Mouse (Mus musculus) MEL (cell line): ENCODE data around the gene Lrrc4. TPM values are rescaled to one million over a fixed set of nuclear protein-coding genes. Genes with fewer than 3 reads are reported as not detected.

Experiments used
- DNase-seq: peaks from one replicate; pipeline ENCODE4 v3.0.0; 2011; ENCODE audit warnings: low read depth, low spot score
- H3K27ac ChIP-seq: 2 replicates; pipeline ENCODE4 v1.5.1; 2012; ENCODE audit warnings: low read depth, mild to moderate bottlenecking, control low read depth, low read length, moderate library complexity; ENCODE audit not compliant: control insufficient read depth
- H3K27me3 ChIP-seq, 2 experiments: fragments of 150-350 bp in 1 of 2; sonication (generic) in 1 of 2; 2 replicates each; pipeline ENCODE4 v1.6.1; 2012; ENCODE audit warnings: low read length in 2 of 2, mild to moderate bottlenecking in 2 of 2, improper control_type of control experiment in 1 of 2, moderate library complexity in 1 of 2; ENCODE audit not compliant: insufficient read depth in 2 of 2, control insufficient read depth in 1 of 2
- H3K36me3 ChIP-seq, 2 experiments: 2 replicates each; pipeline ENCODE4 v1.6.1; 2012 to 2014; ENCODE audit warnings: low read length in 2 of 2, improper control_type of control experiment in 1 of 2, inconsistent platforms in 1 of 2, mild to moderate bottlenecking in 1 of 2; ENCODE audit not compliant: insufficient read depth in 2 of 2, control insufficient read depth in 1 of 2
- H3K4me1 ChIP-seq, 2 experiments: fragments of 150-350 bp in 1 of 2; sonication (generic) in 1 of 2; 2 replicates each; pipeline ENCODE4 v1.6.1; 2012; ENCODE audit warnings: low read length in 2 of 2, improper control_type of control experiment in 1 of 2, mild to moderate bottlenecking in 1 of 2; ENCODE audit not compliant: insufficient read depth in 2 of 2, control insufficient read depth in 1 of 2
- H3K4me3 ChIP-seq, 2 experiments: fragments of 150-350 bp in 1 of 2; sonication (generic) in 1 of 2; 2 replicates each; pipeline ENCODE4 v1.5.1; 2012; ENCODE audit warnings: low read depth in 2 of 2, low read length in 2 of 2, mild to moderate bottlenecking in 2 of 2, moderate library complexity in 2 of 2, control low read depth in 1 of 2, improper control_type of control experiment in 1 of 2; ENCODE audit not compliant: control insufficient read depth in 1 of 2, insufficient read depth in 1 of 2
- H3K79me2 ChIP-seq: 2 replicates; pipeline ENCODE4 v1.6.1; 2012; ENCODE audit warnings: mild to moderate bottlenecking, low read length, moderate library complexity; ENCODE audit not compliant: control insufficient read depth, poor library complexity, insufficient read depth
- H3K9ac ChIP-seq: 2 replicates; pipeline ENCODE4 v1.6.1; 2012; ENCODE audit warnings: low read depth, mild to moderate bottlenecking, control low read depth, low read length, moderate library complexity; ENCODE audit not compliant: control insufficient read depth, poor library complexity, severe bottlenecking
- H3K9me3 ChIP-seq: fragments of 150-350 bp; sonication (generic); replicated peaks from 2 replicates; pipeline ENCODE4 v1.6.1; 2012; ENCODE audit warnings: mild to moderate bottlenecking, low read length, improper control_type of control experiment, moderate library complexity; ENCODE audit not compliant: insufficient read depth
- BHLHE40 ChIP-seq: IDR thresholded peaks from 2 replicates; pipeline ENCODE4 v1.6.1; 2012; ENCODE audit warnings: low read depth, mild to moderate bottlenecking, inconsistent platforms, low read length, improper control_type of control experiment, borderline replicate concordance
- CTCF ChIP-seq, 3 experiments: IDR thresholded peaks in 2 of 3; conservative IDR thresholded peaks in 1 of 3; 2 replicates each; pipeline ENCODE4 v1.5.1; 2011 to 2012; ENCODE audit warnings: low read length in 3 of 3, low read depth in 2 of 3, mild to moderate bottlenecking in 2 of 3, improper control_type of control experiment in 1 of 3, inconsistent platforms in 1 of 3, mixed read lengths in 1 of 3, moderate library complexity in 1 of 3; ENCODE audit not compliant: control insufficient read depth in 1 of 3, insufficient read depth in 1 of 3, poor library complexity in 1 of 3, severe bottlenecking in 1 of 3
- ELF1 ChIP-seq: IDR thresholded peaks from 2 replicates; pipeline ENCODE4 v1.6.1; 2014; ENCODE audit warnings: low read depth, mild to moderate bottlenecking, inconsistent platforms, low read length, improper control_type of control experiment, moderate library complexity
- EP300 ChIP-seq, 2 experiments: IDR thresholded peaks; 2 replicates each; pipeline ENCODE4 v1.6.1; 2011; ENCODE audit warnings: improper control_type of control experiment in 2 of 2, low read length in 2 of 2, low read depth in 1 of 2, mild to moderate bottlenecking in 1 of 2
- ETS1 ChIP-seq: IDR thresholded peaks from 2 replicates; pipeline ENCODE4 v1.6.1; 2012; ENCODE audit warnings: low read depth, mild to moderate bottlenecking, inconsistent platforms, low read length, improper control_type of control experiment, moderate library complexity
- MAFK ChIP-seq: IDR thresholded peaks from 2 replicates; pipeline ENCODE4 v1.6.1; 2011; ENCODE audit warnings: low read depth, mild to moderate bottlenecking, low read length, improper control_type of control experiment, borderline replicate concordance
- MAX ChIP-seq: IDR thresholded peaks from 2 replicates; pipeline ENCODE4 v1.6.1; 2011; ENCODE audit warnings: low read length, improper control_type of control experiment
- MAZ ChIP-seq: IDR thresholded peaks from 2 replicates; pipeline ENCODE4 v1.6.1; 2012; ENCODE audit warnings: low read depth, mild to moderate bottlenecking, inconsistent platforms, low read length, improper control_type of control experiment
- MYC ChIP-seq: IDR thresholded peaks from 2 replicates; pipeline ENCODE4 v1.6.1; 2011; ENCODE audit warnings: low read depth, mild to moderate bottlenecking, low read length, improper control_type of control experiment, moderate library complexity
- NELFE ChIP-seq: IDR thresholded peaks from 2 replicates; pipeline ENCODE4 v1.6.1; 2011; ENCODE audit warnings: low read depth, low read length, improper control_type of control experiment
- POLR2A ChIP-seq, 2 experiments: IDR thresholded peaks; 2 replicates each; pipeline ENCODE4 v1.6.1; 2011 to 2012; ENCODE audit warnings: low read length in 2 of 2, mild to moderate bottlenecking in 2 of 2, control low read depth in 1 of 2, improper control_type of control experiment in 1 of 2, low read depth in 1 of 2, moderate library complexity in 1 of 2; ENCODE audit not compliant: control insufficient read depth in 1 of 2, insufficient read depth in 1 of 2, poor library complexity in 1 of 2
- POLR2AphosphoS2 ChIP-seq: IDR thresholded peaks from 2 replicates; pipeline ENCODE4 v1.6.1; 2011; ENCODE audit warnings: low read length, improper control_type of control experiment
- POLR2AphosphoS5 ChIP-seq: IDR thresholded peaks from 2 replicates; pipeline ENCODE4 v1.6.1; 2012; ENCODE audit warnings: low read depth, borderline replicate concordance, mild to moderate bottlenecking, inconsistent platforms, low read length, moderate library complexity, mixed read lengths
- RAD21 ChIP-seq: IDR thresholded peaks from 2 replicates; pipeline ENCODE4 v1.6.1; 2011; ENCODE audit warnings: mild to moderate bottlenecking, low read depth, low read length, improper control_type of control experiment
- SIN3A ChIP-seq: IDR thresholded peaks from 2 replicates; pipeline ENCODE4 v1.6.1; 2012; ENCODE audit warnings: low read length, improper control_type of control experiment, inconsistent platforms
- TAL1 ChIP-seq: IDR thresholded peaks from 2 replicates; pipeline ENCODE4 v1.6.1; 2012; ENCODE audit warnings: mild to moderate bottlenecking, inconsistent platforms, low read length, moderate library complexity, mixed read lengths
- TBP ChIP-seq: IDR thresholded peaks from 2 replicates; pipeline ENCODE4 v1.8.0; 2011; ENCODE audit warnings: low read depth, low read length, improper control_type of control experiment
- TCF12 ChIP-seq: IDR thresholded peaks from 2 replicates; pipeline ENCODE4 v1.6.1; 2014; ENCODE audit warnings: low read depth, mild to moderate bottlenecking, inconsistent platforms, low read length, improper control_type of control experiment, moderate library complexity
- UBTF ChIP-seq: IDR thresholded peaks from 2 replicates; pipeline ENCODE4 v1.6.1; 2012; ENCODE audit warnings: low read depth, mild to moderate bottlenecking, inconsistent platforms, low read length, improper control_type of control experiment, moderate library complexity, borderline replicate concordance; ENCODE audit not compliant: insufficient read depth
- USF2 ChIP-seq, 2 experiments: IDR thresholded peaks; 2 replicates each; pipeline ENCODE4 v1.6.1; 2011 to 2012; ENCODE audit warnings: improper control_type of control experiment in 2 of 2, low read length in 2 of 2, borderline replicate concordance in 1 of 2, inconsistent platforms in 1 of 2, low read depth in 1 of 2, mild to moderate bottlenecking in 1 of 2; ENCODE audit not compliant: insufficient read depth in 1 of 2
- ZC3H11A ChIP-seq: IDR thresholded peaks from 2 replicates; pipeline ENCODE4 v1.6.1; 2012; ENCODE audit warnings: low read depth, mild to moderate bottlenecking, inconsistent platforms, low read length, improper control_type of control experiment
- ZKSCAN1 ChIP-seq: IDR thresholded peaks from 2 replicates; pipeline ENCODE4 v1.6.1; 2012; ENCODE audit warnings: low read depth, mild to moderate bottlenecking, inconsistent platforms, low read length, improper control_type of control experiment, moderate library complexity
- polyA plus RNA-seq, 2 experiments: library from polyadenylated mRNA; stranded (reverse) in 1 of 2; unstranded in 1 of 2; fragments of >175 nt in 1 of 2; fragments of >200 nt in 1 of 2; gene quantifications; 2 replicates each; pipeline versions ENCODE4 v1.2.1 to v1.2.4; 2012; ENCODE audit warnings: low replicate concordance in 2 of 2, low read depth in 1 of 2; ENCODE audit not compliant: insufficient read length in 2 of 2, insufficient read depth in 1 of 2, missing spikeins in 1 of 2
- total RNA-seq: library from RNA; depleted of rRNA; stranded (reverse); fragments of 300-350 nt; gene quantifications from 2 replicates; pipeline ENCODE4 v1.2.3, GENCODE M21; 2012

Gene Lrrc4
- total and polyA plus RNA-seq, 3 experiments, result 0.07 to 0.12 TPM; not detected in 1

DNA sequence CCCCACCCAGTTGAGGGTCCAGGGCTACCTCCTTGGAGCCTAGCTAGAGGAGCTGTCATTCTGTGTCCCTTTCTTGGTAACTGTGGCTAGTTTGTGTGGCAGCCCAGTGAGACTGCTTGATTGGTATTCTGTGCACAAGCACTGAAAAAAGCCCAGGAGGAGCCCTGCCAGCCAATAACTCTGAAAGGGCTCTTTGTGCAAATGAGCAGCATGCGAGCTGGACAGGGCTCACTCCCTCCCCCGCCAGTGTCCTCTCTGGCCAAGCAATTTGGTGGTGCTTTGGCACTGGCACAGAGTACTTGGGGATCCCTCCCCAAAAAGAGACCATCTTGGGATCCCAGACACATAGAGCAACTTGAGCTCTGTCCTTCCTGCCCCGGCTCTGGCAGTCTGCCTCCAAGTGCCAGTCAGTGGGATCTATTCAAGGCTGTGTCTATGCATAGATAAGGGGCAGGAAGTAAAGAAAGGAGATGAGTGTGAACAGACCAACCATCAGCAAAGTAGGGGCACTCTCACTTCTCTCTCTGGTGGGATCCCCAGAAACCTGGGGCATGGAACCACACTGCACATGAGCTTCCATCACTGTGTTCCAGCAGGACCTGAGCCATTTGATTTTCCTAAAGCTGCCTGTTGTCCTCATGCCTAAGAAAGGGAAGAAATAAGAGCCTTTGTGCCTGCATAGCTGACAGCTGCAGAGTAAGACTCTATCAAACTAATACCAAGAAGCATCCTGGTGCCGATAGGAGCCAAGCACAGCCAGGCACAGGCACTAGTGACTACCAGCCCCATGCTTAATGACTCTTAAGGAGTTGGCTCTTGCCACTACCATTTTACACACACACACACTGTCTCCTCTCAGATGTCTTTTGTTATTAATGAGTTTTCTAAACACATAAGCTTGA is 11.1 kb upstream of the Lrrc4 start:
- H3K36me3 ChIP-seq, result peaks cover 2 to 18% of the 10 kb centered on the region in 2 experiments
- H3K9ac ChIP-seq, result no peak overlapping the region
- peak; percentile 44 for DNase-seq
- no peak for TF ChIP-seq BHLHE40
- no peak for TF ChIP-seq CTCF (IDR thresholded peaks at IDR 0.05 in 2 of 3, conservative IDR thresholded peaks at IDR 0.05 in 1 of 3; ENCODE audit: control insufficient read depth in 1 of 3, insufficient read depth in 1 of 3, low read depth in 2 of 3, low read length in 3 of 3, poor library complexity in 1 of 3, severe bottlenecking in 1 of 3)
- TF ChIP-seq EP300 (IDR thresholded peaks at IDR 0.05; ENCODE audit: low read depth in 1 of 2, low read length in 2 of 2), result 0 out of 4 replicates have a peak, but pooled peaks have one; percentile 14 to 26
- H3K4me1 ChIP-seq, result peaks cover 0 to 6% of the 10 kb centered on the region in 2 experiments; a peak in 3 of 4 replicates
- no peak overlapping the region for H3K4me3 ChIP-seq
- H3K27me3 ChIP-seq, result no peaks in the 10 kb centered on the region
- H3K27ac ChIP-seq, result no peak overlapping the region
- no peaks in the 10 kb centered on the region for H3K79me2 ChIP-seq
- H3K9me3 ChIP-seq, result no peaks in the 10 kb centered on the region

DNA sequence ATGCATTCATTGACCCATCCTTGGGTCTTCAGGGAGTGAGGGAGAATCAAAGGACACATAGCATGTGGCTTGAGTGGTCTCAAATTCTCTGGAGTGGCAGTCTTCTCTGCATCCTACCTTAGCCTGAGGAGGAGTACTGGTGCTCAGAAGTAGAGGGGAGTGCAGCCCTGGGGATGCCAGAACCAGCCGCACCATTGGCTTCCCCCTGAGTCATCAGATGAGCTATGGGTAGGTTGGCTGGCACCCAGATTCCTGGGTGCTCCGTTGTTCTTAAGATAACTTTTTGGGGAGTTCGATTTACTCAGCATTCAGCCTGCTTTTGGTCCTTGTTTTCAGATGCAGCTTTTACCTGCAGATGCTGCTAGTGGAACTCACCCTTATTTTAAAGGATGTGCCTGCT is 10.0 kb upstream of the Lrrc4 start:
- no peak overlapping the region for H3K9ac ChIP-seq
- no peak overlapping the region for H3K4me3 ChIP-seq
- TF ChIP-seq MAX, result no peak
- no peak for TF ChIP-seq UBTF
- TF ChIP-seq POLR2A (IDR thresholded peaks at IDR 0.05; ENCODE audit: control insufficient read depth in 1 of 2, insufficient read depth in 1 of 2, low read depth in 1 of 2, low read length in 2 of 2, poor library complexity in 1 of 2), result no peak
- no peak for TF ChIP-seq ZC3H11A
- no peak for TF ChIP-seq MYC
- no peak for TF ChIP-seq SIN3A
- TF ChIP-seq NELFE, result no peak
- TF ChIP-seq ELF1, result no peak
- TF ChIP-seq POLR2AphosphoS5, result no peak
- no peak for TF ChIP-seq POLR2AphosphoS2
- TF ChIP-seq USF2 (IDR thresholded peaks at IDR 0.05; ENCODE audit: borderline replicate concordance in 1 of 2, insufficient read depth in 1 of 2, low read depth in 1 of 2, low read length in 2 of 2), result no peak
- no peak for TF ChIP-seq MAZ
- no peak for TF ChIP-seq MAFK
- TF ChIP-seq ETS1, result no peak
- TF ChIP-seq TBP, result no peak
- TF ChIP-seq TCF12, result no peak
- no peak for TF ChIP-seq EP300 (IDR thresholded peaks at IDR 0.05; ENCODE audit: low read depth in 1 of 2, low read length in 2 of 2)
- TF ChIP-seq RAD21, result no peak
- no peak for TF ChIP-seq ZKSCAN1
- no peak for TF ChIP-seq TAL1
- TF ChIP-seq, all 39 proteins: peak for 0
- Histone ChIP-seq H3K36me3 (peaks cover 2 to 18% of the 10 kb centered on the region in 2 experiments), H3K4me1 (peaks cover 0 to 6% of the 10 kb centered on the region in 2 experiments; a peak in 3 of 4 replicates), H3K9me3 (no peaks in the 10 kb centered on the region), H3K79me2 (no peaks in the 10 kb centered on the region), H3K27me3 (no peaks in the 10 kb centered on the region), H3K27ac (no peak overlapping the region)
- peak; percentile 24 for DNase-seq
